Mouse (Mus musculus) thymus, adult 2 months (tissue): ENCODE measurements around the gene Gpnmb.

ENCODE experiments used
- CTCF ChIP-seq: fragments of 200-500 bp; IDR thresholded peaks from 2 replicates; pipeline ENCODE4 v1.5.1; 2012; ENCODE audit warnings: mild to moderate bottlenecking, control low read depth, low read length, moderate library complexity, borderline replicate concordance; ENCODE audit not compliant: control insufficient read depth, poor library complexity, insufficient read depth; ENCODE audit errors: extremely low read depth
- POLR2A ChIP-seq: fragments of 200-500 bp; IDR thresholded peaks from 2 replicates; pipeline ENCODE4 v1.6.1; 2012; ENCODE audit warnings: mild to moderate bottlenecking, low read length, control low read depth, moderate library complexity; ENCODE audit not compliant: control insufficient read depth, poor library complexity, insufficient read depth; ENCODE audit errors: extremely low read depth

GRCm38 (mm10) chr6:49116241-49116640 is 79.9 kb downstream of the Gpnmb start:
- no peak for TF ChIP-seq CTCF
- TF ChIP-seq POLR2A: no peak
